Mouse (Mus musculus): ENCODE results near the gene Ttc22.

DNA sequence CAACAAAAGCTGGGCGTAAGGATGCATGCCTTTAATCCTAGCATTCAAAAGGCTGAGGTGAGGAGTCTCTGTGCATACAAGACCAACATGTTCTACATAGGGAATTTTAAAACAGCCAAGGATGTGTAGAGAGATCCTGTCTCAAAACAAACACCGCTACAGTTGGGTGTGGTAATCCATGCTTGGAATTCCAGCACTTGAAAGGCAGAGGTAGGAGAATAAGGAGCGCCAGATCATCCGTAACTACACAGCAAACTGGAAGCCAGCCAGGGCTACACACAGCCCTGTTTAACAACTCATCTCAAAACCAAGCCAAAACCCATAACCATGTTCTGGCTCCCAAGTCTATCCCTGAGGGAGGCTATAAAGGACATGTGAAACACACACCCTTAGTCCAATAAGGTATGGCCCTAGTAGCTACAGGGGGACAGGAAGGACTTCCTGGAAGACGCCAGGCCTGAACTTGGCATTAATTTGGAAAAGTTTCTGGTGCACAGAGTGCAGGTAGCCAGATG lies 41.8 kb downstream of the Ttc22 start:
- TF ChIP-seq POLR2A (IDR thresholded peaks at IDR 0.05; ENCODE audit: insufficient read depth, low read depth, low read length) (no peak), CTCF (IDR thresholded peaks at IDR 0.05) (no peak), EP300 (IDR thresholded peaks at IDR 0.05; ENCODE audit: insufficient read depth, low read depth, low read length) (no peak)

Data from heart, adult 2 months (tissue).